Comparison of ENCODE assay signal across 8 mouse cellular contexts in genomic region chr9:120011533-120011932, GRCm38 (mm10). TPM values are rescaled to one million over a fixed set of nuclear protein-coding genes. Genes with fewer than 3 reads are reported as not detected.
DNase-seq lines count a peak whose midpoint lies in the region; ATAC-seq and TF ChIP-seq lines count a peak whose summit lies in the region.

No protein-coding gene starts in this region.

- DNase-seq in kidney, adult 2 months, result peak; percentile 85
- no peak for DNase-seq in kidney, adult 18-20 months
- DNase-seq in cerebellum, postnatal 25 days, result peak; percentile 80 to 89
- DNase-seq in gastrocnemius, postnatal 10 days, result peak; percentile 66
- peak; percentile 86 for DNase-seq in left cerebral cortex, postnatal 4 days
- DNase-seq in midbrain, embryonic 11.5 days (ENCODE audit: low spot score, missing footprints), result no peak

- H3K4me3 ChIP-seq in kidney, adult 2 months (ENCODE audit: insufficient read depth, low read depth, low read length), result peak overlapping the region; percentile 31
- H3K4me3 ChIP-seq in midbrain, embryonic 11.5 days (ENCODE audit: low read depth, low read length), result peak overlapping the region; percentile 46
- peak overlapping the region; percentile 50 for H3K4me3 ChIP-seq in small intestine, adult 2 months (ENCODE audit: low read depth, low read length)

- no peaks in the 10 kb centered on the region for H3K27me3 ChIP-seq in kidney, adult 2 months (replicated peaks; ENCODE audit: control insufficient read depth, insufficient read depth, low read length)
- no peaks in the 10 kb centered on the region for H3K27me3 ChIP-seq in midbrain, embryonic 11.5 days (ENCODE audit: control insufficient read depth, insufficient read depth, low read length)
- no peaks in the 10 kb centered on the region for H3K27me3 ChIP-seq in small intestine, adult 2 months (ENCODE audit: control insufficient read depth, insufficient read depth, low read length)

- H3K36me3 ChIP-seq in kidney, adult 2 months (ENCODE audit: control insufficient read depth, insufficient read depth, low read length), result no peaks in the 10 kb centered on the region
- no peaks in the 10 kb centered on the region for H3K36me3 ChIP-seq in midbrain, embryonic 11.5 days (ENCODE audit: control insufficient read depth, insufficient read depth, low read length)
- no peaks in the 10 kb centered on the region for H3K36me3 ChIP-seq in small intestine, adult 2 months (ENCODE audit: control insufficient read depth, insufficient read depth, low read length)

- peak overlapping the region; percentile 52; the same call in 1 of the 2 replicates for H3K27ac ChIP-seq in kidney, adult 2 months (ENCODE audit: insufficient read depth, low read depth, low read length)
- no peak overlapping the region for H3K27ac ChIP-seq in midbrain, embryonic 11.5 days (ENCODE audit: low read depth, low read length)
- H3K27ac ChIP-seq in small intestine, adult 2 months (ENCODE audit: insufficient read depth, low read depth, low read length), result no peak overlapping the region

- H3K9me3 ChIP-seq in midbrain, embryonic 11.5 days (ENCODE audit: control insufficient read depth, low read length), result no peaks in the 10 kb centered on the region

- intact Hi-C loops in left cerebral cortex, postnatal 4 days (cut with DNase I), result no loop called here

- H3K4me1 ChIP-seq in kidney, adult 2 months (ENCODE audit: control insufficient read depth, insufficient read depth, low read length), result peaks cover 4% of the 10 kb centered on the region; the same call in 1 of the 2 replicates
- H3K4me1 ChIP-seq in midbrain, embryonic 11.5 days (ENCODE audit: control insufficient read depth, insufficient read depth, low read length), result peaks cover 7% of the 10 kb centered on the region; the same call in 1 of the 2 replicates
- H3K4me1 ChIP-seq in small intestine, adult 2 months (ENCODE audit: control insufficient read depth, insufficient read depth, insufficient read length, low read length), result peaks cover 3% of the 10 kb centered on the region; the same call in 1 of the 2 replicates

- peak overlapping the region; percentile 87 for H3K4me2 ChIP-seq in midbrain, embryonic 11.5 days

- peak; percentile 42 for ATAC-seq in inflammation-experienced regulatory T-cells, adult 6 months
- peak; percentile 61 for ATAC-seq in midbrain, embryonic 11.5 days (ENCODE audit: low FRiP score)

- WGBS in kidney, adult 2 months, result under 1% methylated on average over 10 of the region's 10 CpGs
- WGBS in midbrain, embryonic 11.5 days, result 1% methylated on average over 10 of the region's 10 CpGs
- WGBS in small intestine, adult 2 months, result under 1% methylated on average over 10 of the region's 10 CpGs

- TF ChIP-seq CTCF in kidney, adult 2 months (conservative IDR thresholded peaks at IDR 0.05; ENCODE audit: insufficient read depth, insufficient read length, low read depth, low read length), result peak; percentile 79
- peak; percentile 66; the same call in 1 of the 2 replicates for TF ChIP-seq CTCF in small intestine, adult 2 months (IDR thresholded peaks at IDR 0.05; ENCODE audit: extremely low read depth, insufficient read length, insufficient replicate concordance, low read depth, low read length)

- no peak for TF ChIP-seq POLR2A in kidney, adult 2 months (IDR thresholded peaks at IDR 0.05; ENCODE audit: low read depth, low read length)
- TF ChIP-seq POLR2A in small intestine, adult 2 months (IDR thresholded peaks at IDR 0.05; ENCODE audit: low read depth, low read length), result no peak

- peak overlapping the region; percentile 4; the same call in 1 of the 2 replicates for H3K9ac ChIP-seq in midbrain, embryonic 11.5 days (ENCODE audit: low read length)

RNA-seq across cellular contexts. Expression of gene Xirp1, which starts 11.9 kb away (rescaled TPM):
- polyA plus RNA-seq in kidney, adult 2 months (2012; rRNA removed), result 0.18 and 0.94 TPM in 2 replicates
- 10 to 100 TPM; 58.2 to 84.6 TPM for total RNA-seq in gastrocnemius, postnatal 10 days (2021)
- polyA plus RNA-seq in inflammation-experienced regulatory T-cells, adult 6 months (2017; shearing (Covaris generic)), result not detected
- under 1 TPM in 1 of 2 experiments, not detected in 1; 0.06 TPM for total RNA-seq in left cerebral cortex, postnatal 4 days (2021)
- not detected in 2 replicates for polyA plus RNA-seq in midbrain, embryonic 11.5 days (2014; fragmentation: Nextera tagmentation; extraction: Ambion mirVana)
- 0.13 TPM in 1 of 2 replicates, not detected in the other for polyA plus RNA-seq in small intestine, adult 2 months (2012; rRNA removed)

RNA-seq across cellular contexts. Expression of gene Csrnp1, which starts 27.1 kb away (rescaled TPM):
- 14.8 and 24.2 TPM in 2 replicates for polyA plus RNA-seq in kidney, adult 2 months (2012; rRNA removed)
- total RNA-seq in gastrocnemius, postnatal 10 days (2021), result 1 to 10 TPM; 2.6 to 3.4 TPM
- 10 to 100 TPM; 21.7 to 47.3 (median 39.5) TPM for polyA plus RNA-seq in inflammation-experienced regulatory T-cells, adult 6 months (2017; shearing (Covaris generic))
- total RNA-seq in left cerebral cortex, postnatal 4 days (2021), result 1 to 10 TPM; 2.9 to 3.7 TPM
- 0.34 and 0.67 TPM in 2 replicates for polyA plus RNA-seq in midbrain, embryonic 11.5 days (2014; fragmentation: Nextera tagmentation; extraction: Ambion mirVana)
- 18.2 and 28.3 TPM in 2 replicates for polyA plus RNA-seq in small intestine, adult 2 months (2012; rRNA removed)

RNA-seq across cellular contexts. Expression of gene Cx3cr1, which starts 58.1 kb away (rescaled TPM):
- 5.5 and 6.1 TPM in 2 replicates for polyA plus RNA-seq in kidney, adult 2 months (2012; rRNA removed)
- total RNA-seq in gastrocnemius, postnatal 10 days (2021), result 1 to 10 TPM; 2.0 to 3.2 TPM
- 1 to 10 TPM in 1 of 3 experiments, under 1 TPM in 2; 0.29 to 1.2 (median 0.43) TPM for polyA plus RNA-seq in inflammation-experienced regulatory T-cells, adult 6 months (2017; shearing (Covaris generic))
- 10 to 100 TPM in 1 of 2 experiments, 1 to 10 TPM in 1; 9.7 to 11.2 TPM for total RNA-seq in left cerebral cortex, postnatal 4 days (2021)
- polyA plus RNA-seq in midbrain, embryonic 11.5 days (2014; fragmentation: Nextera tagmentation; extraction: Ambion mirVana), result 2.9 and 4.3 TPM in 2 replicates
- 3.9 and 4.3 TPM in 2 replicates for polyA plus RNA-seq in small intestine, adult 2 months (2012; rRNA removed)

Comparison
In these comparisons a context has a peak if more than half of its experiments do, and no peak if none do; other contexts are left out.
1. DNase-seq: peak in kidney, adult 2 months (single experiment), cerebellum, postnatal 25 days (2 of 2), gastrocnemius, postnatal 10 days (single experiment) and left cerebral cortex, postnatal 4 days (single experiment); none in kidney, adult 18-20 months (single experiment) and midbrain, embryonic 11.5 days (single experiment).
2. Peak in every context shown above with its lines, with median percentiles within 50 percentile points of each other: H3K4me3 ChIP-seq.